Mouse (Mus musculus) hindbrain, embryonic 12.5 days (tissue): ENCODE measurements around the gene Treml1. TPM values are rescaled to one million over a fixed set of nuclear protein-coding genes. Genes with fewer than 3 reads are reported as not detected.

Source experiments
- polyA plus RNA-seq: library from polyadenylated mRNA; unstranded; fragments of >200 nt; fragmentation: Nextera tagmentation; extraction: Ambion mirVana; gene quantifications from 2 replicates; pipeline ENCODE4 v1.2.1, GENCODE M21; 2016

Gene Treml1
- polyA plus RNA-seq, 1 experiment from 2014 or later, result 1.7 TPM

Other genes starting within 250 kb of the Treml1 start
- gene 9830107B12Rik, start 213.6 kb upstream of the Treml1 start, polyA plus RNA-seq, result 0.10 TPM in 1 of 2 replicates, not detected in the other
- gene A530064D06Rik, start 192.6 kb upstream of the Treml1 start, polyA plus RNA-seq, result not detected in 2 replicates
- gene Trem1, start 127.1 kb upstream of the Treml1 start, polyA plus RNA-seq, result 0.10 and 0.14 TPM in 2 replicates
- gene Trem3, start 112.1 kb upstream of the Treml1 start, polyA plus RNA-seq, result not detected in 2 replicates
- not detected in 2 replicates for gene Treml4, start 95.6 kb upstream of the Treml1 start, polyA plus RNA-seq
- gene Treml2, start 60.4 kb upstream of the Treml1 start, polyA plus RNA-seq, result 0.25 and 0.81 TPM in 2 replicates
- 0.05 TPM in 1 of 2 replicates, not detected in the other for gene B430306N03Rik, start 43.8 kb upstream of the Treml1 start, polyA plus RNA-seq
- 3.5 and 4.3 TPM in 2 replicates for gene Trem2, start 13.5 kb upstream of the Treml1 start, polyA plus RNA-seq
- gene Nfya, start 50.0 kb downstream of the Treml1 start, polyA plus RNA-seq, result 16.7 and 18.6 TPM in 2 replicates
- 52.4 and 61.5 TPM in 2 replicates for gene Oard1, start 50.1 kb downstream of the Treml1 start, polyA plus RNA-seq
- gene Apobec2, start 73.0 kb downstream of the Treml1 start, polyA plus RNA-seq, result 2.1 and 5.3 TPM in 2 replicates
- 1.9 and 2.5 TPM in 2 replicates for gene Tspo2, start 91.6 kb downstream of the Treml1 start, polyA plus RNA-seq
- gene Unc5cl, start 95.0 kb downstream of the Treml1 start, polyA plus RNA-seq, result 0.26 and 0.49 TPM in 2 replicates